7 mouse cellular contexts compared by ENCODE assay signal in genomic region chrX:11839665-11840245, GRCm38 (mm10).
DNase-seq lines count a peak whose midpoint lies in the region; ATAC-seq lines count a peak whose summit lies in the region.

No protein-coding gene starts in this region.

- WGBS in lung, embryonic 16.5 days: 42% methylated on average over 12 of the region's 12 CpGs
- WGBS in kidney, embryonic 16.5 days: 77% methylated on average over 12 of the region's 12 CpGs

- no peaks in the 10 kb centered on the region for H3K9me3 ChIP-seq in lung, embryonic 16.5 days (ENCODE audit: control insufficient read depth, low read length)
- H3K9me3 ChIP-seq in kidney, embryonic 16.5 days (ENCODE audit: low read length): no peaks in the 10 kb centered on the region

- H3K36me3 ChIP-seq in lung, embryonic 16.5 days (ENCODE audit: control insufficient read depth, insufficient read depth, low read length): no peaks in the 10 kb centered on the region
- no peaks in the 10 kb centered on the region for H3K36me3 ChIP-seq in kidney, embryonic 16.5 days (ENCODE audit: insufficient read depth, low read length)

- H3K9ac ChIP-seq in lung, embryonic 16.5 days (ENCODE audit: low read length): no peak overlapping the region
- H3K9ac ChIP-seq in kidney, embryonic 16.5 days (replicated peaks; ENCODE audit: low read length): no peak overlapping the region

- no peak overlapping the region for H3K4me2 ChIP-seq in lung, embryonic 16.5 days (ENCODE audit: low read depth, low read length)
- no peak overlapping the region for H3K4me2 ChIP-seq in kidney, embryonic 16.5 days (replicated peaks; ENCODE audit: low read depth, low read length)

- H3K4me1 ChIP-seq in lung, embryonic 16.5 days (replicated peaks; ENCODE audit: control insufficient read depth, insufficient read depth, low read length): peaks cover 9% of the 10 kb centered on the region
- no peaks in the 10 kb centered on the region for H3K4me1 ChIP-seq in kidney, embryonic 16.5 days (ENCODE audit: insufficient read depth, low read length)

- DNase-seq in lung, adult 18-20 months: no peak
- peak; percentile 23 for DNase-seq in adrenal gland, postnatal 25 days
- peak; percentile 58 for DNase-seq in gastrocnemius, postnatal 25 days
- no peak for DNase-seq in frontal cortex, postnatal 10 days (ENCODE audit: low spot score in 2 of 2)

- H3K4me3 ChIP-seq in lung, embryonic 16.5 days (ENCODE audit: low read length): no peak overlapping the region
- H3K4me3 ChIP-seq in kidney, embryonic 16.5 days (ENCODE audit: low read length): no peak overlapping the region

- H3K27me3 ChIP-seq in lung, embryonic 16.5 days (ENCODE audit: control insufficient read depth, insufficient read depth, low read depth, low read length): no peaks in the 10 kb centered on the region
- peaks cover 9% of the 10 kb centered on the region; the same call in 1 of the 2 replicates for H3K27me3 ChIP-seq in kidney, embryonic 16.5 days (ENCODE audit: insufficient read depth, low read length)

- peak; percentile 60 for ATAC-seq in lung, embryonic 16.5 days (ENCODE audit: low read depth)
- ATAC-seq in kidney, embryonic 16.5 days (ENCODE audit: low FRiP score, low TSS enrichment): no peak
- no peak for ATAC-seq in activated CD4-positive, CD25-positive, alpha-beta regulatory T cell, adult 4 months

- H3K27ac ChIP-seq in lung, embryonic 16.5 days (ENCODE audit: low read length): peak overlapping the region; percentile 77
- 0 out of 2 replicates have a peak overlapping the region, but pooled peaks have one; percentile 53 for H3K27ac ChIP-seq in kidney, embryonic 16.5 days (ENCODE audit: low read length)

Comparison
In these comparisons a context has a peak if more than half of its experiments do, and no peak if none do; other contexts are left out.
1. DNase-seq: peak in adrenal gland, postnatal 25 days (single experiment) and gastrocnemius, postnatal 25 days (single experiment); none in lung, adult 18-20 months (0 of 2) and frontal cortex, postnatal 10 days (0 of 2).